Mouse (Mus musculus) neural tube, embryonic 13.5 days (tissue): ENCODE results near the gene Rgs8. TPM values are rescaled to one million over a fixed set of nuclear protein-coding genes. Genes with fewer than 3 reads are reported as not detected.

Experiments
- ATAC-seq: fragments of 200-750 bp; cut with Nextera tagmentation; 2 replicates; pipeline ENCODE4 v1.8.0; 2017; ENCODE audit warnings: low read depth, mild to moderate bottlenecking, moderate TSS enrichment, moderate library complexity
- H3K27ac ChIP-seq: fragments of 300-500 bp; sonication (generic); replicated peaks from 2 replicates; pipeline ENCODE4 v1.5.1; 2015; ENCODE audit warnings: moderate library complexity, mild to moderate bottlenecking, inconsistent platforms
- H3K27me3 ChIP-seq: fragments of 300-500 bp; sonication (generic); 2 replicates; pipeline ENCODE4 v1.6.1; 2015; ENCODE audit warnings: mild to moderate bottlenecking, inconsistent platforms
- H3K36me3 ChIP-seq: fragments of 300-500 bp; sonication (generic); 2 replicates; pipeline ENCODE4 v1.6.1; 2015; ENCODE audit warnings: mild to moderate bottlenecking, inconsistent platforms
- H3K4me1 ChIP-seq: fragments of 300-500 bp; sonication (generic); replicated peaks from 2 replicates; pipeline ENCODE4 v1.6.1; 2015; ENCODE audit warnings: inconsistent platforms
- H3K4me2 ChIP-seq: fragments of 300-500 bp; sonication (generic); 2 replicates; pipeline ENCODE4 v1.6.1; 2015; ENCODE audit warnings: inconsistent platforms, mild to moderate bottlenecking, moderate library complexity
- H3K4me3 ChIP-seq: fragments of 300-500 bp; sonication (generic); 2 replicates; pipeline ENCODE4 v1.5.1; 2015; ENCODE audit warnings: mild to moderate bottlenecking, inconsistent platforms
- H3K9ac ChIP-seq: fragments of 300-500 bp; sonication (generic); 2 replicates; pipeline ENCODE4 v1.6.1; 2015; ENCODE audit warnings: moderate library complexity, mild to moderate bottlenecking, inconsistent platforms
- H3K9me3 ChIP-seq: fragments of 300-500 bp; sonication (generic); 2 replicates; pipeline ENCODE4 v1.6.1; 2016; ENCODE audit warnings: inconsistent platforms
- WGBS: fragments of 180-500 bp; shearing (Covaris S2); methylation state at CpG from one replicate; pipeline ENCODE4 v1.1.7; 2015; 5-methylcytosine and 5-hydroxymethylcytosine counted together
- polyA plus RNA-seq: library from polyadenylated mRNA; unstranded; fragments of >200 nt; fragmentation: Nextera tagmentation; extraction: Ambion mirVana; gene quantifications from 2 replicates; pipeline ENCODE4 v1.2.1, GENCODE M21; 2015

Gene Rgs8
- polyA plus RNA-seq = 16.9 and 17.2 TPM in 2 replicates

GRCm38 (mm10) chr1:153652938-153653623 is at the start of gene Rgs8:
Gene Rgs8, plus strand, starts transcription at chr1:153653025.
- H3K4me1 ChIP-seq = peaks cover 58% of the 10 kb centered on the region
- H3K9me3 ChIP-seq = no peaks in the 10 kb centered on the region
- H3K9ac ChIP-seq = peak within 1 kb of the TSS; percentile 79
- H3K4me3 ChIP-seq = peak within 1 kb of the TSS; percentile 50
- H3K27me3 ChIP-seq = peaks cover 7% of the 10 kb centered on the region; the same call in 1 of the 2 replicates
- peak; percentile 86 for ATAC-seq
- 2% methylated on average over 26 of the region's 26 CpGs for WGBS
- H3K4me2 ChIP-seq = peak within 1 kb of the TSS; percentile 68
- no peaks in the 10 kb centered on the region for H3K36me3 ChIP-seq
- peak within 1 kb of the TSS; percentile 89 for H3K27ac ChIP-seq

- Histone ChIP-seq H3K27ac (no peak overlapping the region), H3K9me3 (no peaks in the 10 kb centered on the region), H3K9ac (no peak overlapping the region), H3K27me3 (no peaks in the 10 kb centered on the region), H3K4me1 (no peaks in the 10 kb centered on the region), H3K4me3 (no peak overlapping the region), H3K4me2 (no peak overlapping the region), H3K36me3 (no peaks in the 10 kb centered on the region)
- 92% methylated on average over 9 of the region's 9 CpGs for WGBS
- no peak for ATAC-seq
Observed at GRCm38 (mm10) chr1:153617340-153617830, 35.4 kb upstream of the Rgs8 start.

GRCm38 (mm10) chr1:153623036-153623435 is 29.8 kb upstream of the Rgs8 start:
- Histone ChIP-seq H3K9ac (no peak overlapping the region), H3K9me3 (no peaks in the 10 kb centered on the region), H3K27ac (no peak overlapping the region), H3K4me2 (no peak overlapping the region), H3K4me1 (no peaks in the 10 kb centered on the region), H3K27me3 (no peaks in the 10 kb centered on the region), H3K36me3 (no peaks in the 10 kb centered on the region), H3K4me3 (no peak overlapping the region)
- no peak for ATAC-seq
- WGBS = 86% methylated on average over 4 of the region's 4 CpGs

GRCm38 (mm10) chr1:153632686-153633085 is 20.1 kb upstream of the Rgs8 start:
- no peak for ATAC-seq
- H3K27me3 ChIP-seq = no peaks in the 10 kb centered on the region
- H3K9me3 ChIP-seq = no peaks in the 10 kb centered on the region
- no peak overlapping the region for H3K4me3 ChIP-seq
- H3K4me2 ChIP-seq = no peak overlapping the region
- H3K27ac ChIP-seq = no peak overlapping the region
- H3K4me1 ChIP-seq = no peaks in the 10 kb centered on the region
- no peaks in the 10 kb centered on the region for H3K36me3 ChIP-seq
- WGBS = 93% methylated on average over 6 of the region's 6 CpGs
- H3K9ac ChIP-seq = no peak overlapping the region

GRCm38 (mm10) chr1:153635056-153635455 is 17.8 kb upstream of the Rgs8 start:
- 84% methylated on average over 5 of the region's 5 CpGs for WGBS

GRCm38 (mm10) chr1:153635521-153635920 is 17.3 kb upstream of the Rgs8 start:
- H3K27ac ChIP-seq = no peak overlapping the region; the same call in 1 of the 2 replicates
- no peaks in the 10 kb centered on the region for H3K4me1 ChIP-seq
- WGBS = 82% methylated on average over 3 of the region's 3 CpGs
- no peaks in the 10 kb centered on the region for H3K9me3 ChIP-seq
- no peaks in the 10 kb centered on the region for H3K27me3 ChIP-seq
- H3K36me3 ChIP-seq = no peaks in the 10 kb centered on the region
- H3K9ac ChIP-seq = no peak overlapping the region
- H3K4me2 ChIP-seq = no peak overlapping the region
- ATAC-seq = no peak
- no peak overlapping the region for H3K4me3 ChIP-seq

More at GRCm38 (mm10) chr1:153635056-153635455, 17.8 kb upstream of the Rgs8 start:
- no peaks in the 10 kb centered on the region for H3K27me3 ChIP-seq
- no peak overlapping the region for H3K27ac ChIP-seq
- no peak overlapping the region for H3K9ac ChIP-seq
- no peak for ATAC-seq
- no peak overlapping the region for H3K4me2 ChIP-seq
- no peaks in the 10 kb centered on the region for H3K9me3 ChIP-seq
- H3K36me3 ChIP-seq = no peaks in the 10 kb centered on the region
- H3K4me1 ChIP-seq = no peaks in the 10 kb centered on the region
- H3K4me3 ChIP-seq = no peak overlapping the region

GRCm38 (mm10) chr1:153636821-153637220 is 16.0 kb upstream of the Rgs8 start:
- Histone ChIP-seq H3K9me3 (no peaks in the 10 kb centered on the region), H3K4me1 (peaks cover 11% of the 10 kb centered on the region), H3K36me3 (no peaks in the 10 kb centered on the region), H3K27ac (no peak overlapping the region), H3K9ac (no peak overlapping the region), H3K4me2 (no peak overlapping the region), H3K27me3 (no peaks in the 10 kb centered on the region), H3K4me3 (no peak overlapping the region)
- ATAC-seq = no peak
- WGBS = 76% methylated on average over 5 of the region's 5 CpGs

- under 1% methylated on average over 9 of the region's 9 CpGs for WGBS
- H3K27me3 ChIP-seq = no peaks in the 10 kb centered on the region
- peak overlapping the region; percentile 54 for H3K4me2 ChIP-seq
- peaks cover 29% of the 10 kb centered on the region for H3K4me1 ChIP-seq
- H3K4me3 ChIP-seq = peak overlapping the region; percentile 14
- 0 out of 2 replicates have a peak, but pooled peaks cover 2% of the 10 kb centered on the region for H3K9me3 ChIP-seq
- peak overlapping the region; percentile 84 for H3K27ac ChIP-seq
- peak overlapping the region; percentile 41 for H3K9ac ChIP-seq
- no peaks in the 10 kb centered on the region for H3K36me3 ChIP-seq
- peak; percentile 93 for ATAC-seq
Observed at GRCm38 (mm10) chr1:153641492-153641939, 11.3 kb upstream of the Rgs8 start.

GRCm38 (mm10) chr1:153641940-153642501 is 10.8 kb upstream of the Rgs8 start:
- ATAC-seq = peak; percentile 83
- H3K9me3 ChIP-seq = peaks cover 6% of the 10 kb centered on the region; the same call in 1 of the 2 replicates
- H3K36me3 ChIP-seq = no peaks in the 10 kb centered on the region
- H3K4me1 ChIP-seq = peaks cover 29% of the 10 kb centered on the region
- H3K4me2 ChIP-seq = peak overlapping the region; percentile 54
- H3K9ac ChIP-seq = peak overlapping the region; percentile 41
- H3K27me3 ChIP-seq = no peaks in the 10 kb centered on the region
- peak overlapping the region; percentile 14 for H3K4me3 ChIP-seq
- 2% methylated on average over 13 of the region's 13 CpGs for WGBS
- peak overlapping the region; percentile 84 for H3K27ac ChIP-seq

GRCm38 (mm10) chr1:153653674-153654073 is 849 bp downstream of the Rgs8 start:
- peaks cover 7% of the 10 kb centered on the region; the same call in 1 of the 2 replicates for H3K27me3 ChIP-seq
- H3K9ac ChIP-seq = peak overlapping the region; percentile 79
- no peaks in the 10 kb centered on the region for H3K36me3 ChIP-seq
- peaks cover 64% of the 10 kb centered on the region for H3K4me1 ChIP-seq
- WGBS = 8% methylated on average over 5 of the region's 5 CpGs
- peak overlapping the region; percentile 50 for H3K4me3 ChIP-seq
- no peak for ATAC-seq
- H3K4me2 ChIP-seq = peak overlapping the region; percentile 68
- no peaks in the 10 kb centered on the region for H3K9me3 ChIP-seq
- H3K27ac ChIP-seq = peak overlapping the region; percentile 89

GRCm38 (mm10) chr1:153659666-153660065 is 6.8 kb downstream of the Rgs8 start:
- peak overlapping the region; percentile 56 for H3K4me2 ChIP-seq
- H3K9ac ChIP-seq = peak overlapping the region; percentile 43; the same call in 1 of the 2 replicates
- H3K36me3 ChIP-seq = no peaks in the 10 kb centered on the region
- no peaks in the 10 kb centered on the region for H3K9me3 ChIP-seq
- no peak for ATAC-seq
- no peak overlapping the region for H3K4me3 ChIP-seq
- 12% methylated on average over 9 of the region's 9 CpGs for WGBS
- peaks cover 83% of the 10 kb centered on the region for H3K4me1 ChIP-seq
- no peaks in the 10 kb centered on the region for H3K27me3 ChIP-seq
- peak overlapping the region; percentile 97 for H3K27ac ChIP-seq

- peaks cover 85% of the 10 kb centered on the region for H3K4me1 ChIP-seq
- peak; percentile 71 for ATAC-seq
- 10% methylated on average over 15 of the region's 15 CpGs for WGBS
Observed at GRCm38 (mm10) chr1:153660982-153661688, 8.3 kb downstream of the Rgs8 start.

More at GRCm38 (mm10) chr1:153660982-153661688, 8.3 kb downstream of the Rgs8 start:
- Histone ChIP-seq H3K4me2 (peak overlapping the region; percentile 56), H3K9ac (peak overlapping the region; percentile 71), H3K27ac (peak overlapping the region; percentile 97), H3K36me3 (no peaks in the 10 kb centered on the region), H3K9me3 (no peaks in the 10 kb centered on the region), H3K4me3 (peak overlapping the region; percentile 26), H3K27me3 (no peaks in the 10 kb centered on the region)
